Mouse (Mus musculus): ENCODE measurements around the gene Rps11. TPM values are rescaled to one million over a fixed set of nuclear protein-coding genes. Genes with fewer than 3 reads are reported as not detected.
"Not testable (repeated sequence)": the region's sequence is repeated elsewhere in the genome, so short reads cannot be mapped to it uniquely, and the experiment has no call there.

Rps11 gene
- 100 to 1,000 TPM; 413 to 448 TPM for total RNA-seq (2021)
- long read RNA-seq, experiment 1, transcript Rps11-201 (5 exons, 661 nt), result major isoform, 405 of 429 reads
- long read RNA-seq, experiment 1, partial matches to known transcripts, result 15 of 429 reads
- long read RNA-seq, experiment 1, other reads (novel, unspliced or antisense), result 8 of 429 reads
- long read RNA-seq, experiment 2, transcript Rps11-201 (5 exons, 661 nt), result major isoform, 348 of 358 reads
- long read RNA-seq, experiment 2, partial matches to known transcripts, result 9 of 358 reads
- long read RNA-seq, experiment 2, other reads (novel, unspliced or antisense), result 1 of 358 reads

- DNase-seq, result peak; percentile 98
Observed at GRCm38 (mm10) chr7:45124224-45125143, at the start of gene Rps11. TSS of gene Rps11 (minus strand) at chr7:45124439.

GRCm38 (mm10) chr7:45173772-45174171 is 49.5 kb upstream of the Rps11 start:
- DNase-seq, result not testable (repeated sequence)

- DNase-seq, result no peak
Observed at GRCm38 (mm10) chr7:45172974-45173373, 48.7 kb upstream of the Rps11 start.

GRCm38 (mm10) chr7:45169495-45169894 is 45.3 kb upstream of the Rps11 start:
- no peak for DNase-seq

- no peak for DNase-seq
Observed at GRCm38 (mm10) chr7:45168656-45169055, 44.4 kb upstream of the Rps11 start.

GRCm38 (mm10) chr7:45167761-45168445 is 43.7 kb upstream of the Rps11 start:
- DNase-seq, result no peak

GRCm38 (mm10) chr7:45166950-45167401 is 42.7 kb upstream of the Rps11 start:
- no peak for DNase-seq

- DNase-seq, result no peak
Observed at GRCm38 (mm10) chr7:45165701-45166100, 41.5 kb upstream of the Rps11 start.

GRCm38 (mm10) chr7:45164833-45165232 is 40.6 kb upstream of the Rps11 start:
- no peak for DNase-seq

GRCm38 (mm10) chr7:45163735-45164490 is 39.7 kb upstream of the Rps11 start, which contains the start of gene Slc17a7:
TSS of gene Slc17a7 (plus strand) at chr7:45163949.
- DNase-seq, result no peak

- DNase-seq, result no peak
Observed at GRCm38 (mm10) chr7:45162996-45163615, 38.9 kb upstream of the Rps11 start.

- DNase-seq, result no peak
Observed at GRCm38 (mm10) chr7:45162551-45162950, 38.3 kb upstream of the Rps11 start.

- peak; percentile 84 for DNase-seq
Observed at GRCm38 (mm10) chr7:45161612-45162473, 37.6 kb upstream of the Rps11 start.

GRCm38 (mm10) chr7:45160866-45161265 is 36.6 kb upstream of the Rps11 start:
- DNase-seq, result no peak

- no peak for DNase-seq
Observed at GRCm38 (mm10) chr7:45160316-45160800, 36.1 kb upstream of the Rps11 start.

GRCm38 (mm10) chr7:45158991-45159390 is 34.8 kb upstream of the Rps11 start:
- DNase-seq, result no peak

- no peak for DNase-seq
Observed at GRCm38 (mm10) chr7:45157459-45157858, 33.2 kb upstream of the Rps11 start.

- no peak for DNase-seq
Observed at GRCm38 (mm10) chr7:45156206-45156605, 32.0 kb upstream of the Rps11 start.

- no peak for DNase-seq
Observed at GRCm38 (mm10) chr7:45155590-45155989, 31.4 kb upstream of the Rps11 start.

GRCm38 (mm10) chr7:45154993-45155514 is 30.8 kb upstream of the Rps11 start:
- DNase-seq, result peak; percentile 58
